Mouse (Mus musculus) cortical plate, adult 2 months (tissue): ENCODE measurements around the gene Slc2a10.

Experiments used
- CTCF ChIP-seq: fragments of 200-500 bp; IDR thresholded peaks from 2 replicates; pipeline ENCODE4 v1.5.1; 2011; ENCODE audit warnings: mild to moderate bottlenecking, control low read depth, low read length; ENCODE audit not compliant: insufficient read depth; ENCODE audit errors: extremely low read depth
- POLR2A ChIP-seq: fragments of 200-500 bp; IDR thresholded peaks from 2 replicates; pipeline ENCODE4 v1.6.1; 2011; ENCODE audit warnings: mild to moderate bottlenecking, low read length, control low read depth; ENCODE audit not compliant: insufficient read depth; ENCODE audit errors: extremely low read depth

DNA sequence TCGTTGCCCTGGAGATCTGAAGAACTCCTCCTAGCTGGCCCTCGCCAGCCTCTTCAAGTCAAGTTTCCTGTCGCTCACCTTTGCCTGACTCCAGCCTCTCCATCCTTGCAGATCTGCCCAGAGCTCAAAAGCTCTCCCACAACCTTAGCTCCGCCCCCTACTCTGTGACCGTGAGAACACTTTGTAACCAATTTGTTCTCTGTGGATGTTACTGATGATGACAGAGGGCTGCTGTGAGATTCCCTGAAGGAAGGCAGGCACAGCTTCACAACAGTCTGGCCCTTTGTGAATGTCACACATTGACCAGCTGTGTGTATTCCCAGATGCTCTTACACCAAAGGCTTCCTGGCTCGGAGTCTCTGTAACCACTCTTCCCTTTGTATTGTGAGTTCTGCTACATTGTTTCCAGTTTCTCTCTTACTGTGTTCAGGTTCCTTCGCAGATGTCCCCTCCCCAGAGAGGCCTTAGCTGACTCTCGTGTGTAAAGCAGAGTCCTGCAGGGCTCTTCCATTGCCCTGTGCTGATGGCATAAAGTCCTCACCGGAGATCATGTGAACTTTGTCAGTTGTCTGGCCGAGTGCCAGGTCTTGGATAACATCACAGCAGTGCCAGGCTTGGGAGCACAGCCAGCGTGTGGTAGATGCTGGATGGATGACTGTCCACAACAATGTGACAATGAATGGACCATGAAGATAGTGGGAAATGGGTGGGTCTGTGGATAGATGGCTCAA is 9.4 kb downstream of the Slc2a10 start:
- no peak for TF ChIP-seq CTCF
- TF ChIP-seq POLR2A, result no peak
